ENCODE assay signal across 11 mouse cellular contexts in genomic region chr19:42130294-42130606, GRCm38 (mm10). TPM values are rescaled to one million over a fixed set of nuclear protein-coding genes. Genes with fewer than 3 reads are reported as not detected.
DNase-seq lines count a peak whose midpoint lies in the region; ATAC-seq and TF ChIP-seq lines count a peak whose summit lies in the region.
"Had no signal": no experiment of that assay in that cellular context is flagged by ENCODE, and none has a peak within 500 bp of the region (broad histone marks: within the 10 kb centered on the region; RNA-seq: fewer than 3 reads in every experiment).

No protein-coding gene starts in this region.

- H3K36me3 ChIP-seq in forebrain, embryonic 12.5 days (replicated peaks) = 0 out of 2 replicates have a peak, but pooled peaks cover 1% of the 10 kb centered on the region
- H3K36me3 ChIP-seq in forebrain, postnatal 0 days (ENCODE audit: insufficient read depth) = no peaks in the 10 kb centered on the region
- H3K36me3 ChIP-seq in ES-E14 (ENCODE audit: control insufficient read depth, insufficient read depth, low read length, poor library complexity, severe bottlenecking) = peaks cover 7% of the 10 kb centered on the region
- H3K36me3 ChIP-seq in liver, embryonic 12.5 days = no peaks in the 10 kb centered on the region; the same call in 1 of the 2 replicates
- H3K36me3 ChIP-seq: hindbrain, embryonic 15.5 days had no signal

- WGBS in forebrain, embryonic 12.5 days = 66% methylated on average over 3 of the region's 3 CpGs
- 45% methylated on average over 3 of the region's 3 CpGs for WGBS in forebrain, postnatal 0 days
- WGBS in liver, embryonic 12.5 days (ENCODE audit: insufficient replicate concordance) = 66% methylated on average over 3 of the region's 3 CpGs

- no peak overlapping the region for H3K4me3 ChIP-seq in forebrain, embryonic 12.5 days (replicated peaks)
- no peak overlapping the region for H3K4me3 ChIP-seq in forebrain, postnatal 0 days (ENCODE audit: low read depth, low read length)
- H3K4me3 ChIP-seq in layer of hippocampus, adult 2 months = no peak overlapping the region
- peak overlapping the region in 1 of 2 experiments; percentile 14; a peak in 1 of 4 replicates for H3K4me3 ChIP-seq in ES-E14 (ENCODE audit: insufficient read depth in 1 of 2, low read depth in 1 of 2, low read length in 2 of 2, poor library complexity in 1 of 2, severe bottlenecking in 1 of 2)
- H3K4me3 ChIP-seq in liver, embryonic 12.5 days = no peak overlapping the region

- ATAC-seq in forebrain, embryonic 12.5 days (ENCODE audit: low FRiP score) = no peak
- no peak for ATAC-seq in forebrain, postnatal 0 days
- no peak for ATAC-seq in liver, embryonic 12.5 days

- no peak overlapping the region for H3K4me2 ChIP-seq in forebrain, embryonic 12.5 days
- H3K4me2 ChIP-seq in forebrain, postnatal 0 days (ENCODE audit: low read depth) = no peak overlapping the region
- H3K4me2 ChIP-seq in liver, embryonic 12.5 days = no peak overlapping the region

- no peaks in the 10 kb centered on the region for H3K9me3 ChIP-seq in forebrain, embryonic 12.5 days
- H3K9me3 ChIP-seq in forebrain, postnatal 0 days (ENCODE audit: low read length) = no peaks in the 10 kb centered on the region
- no peaks in the 10 kb centered on the region for H3K9me3 ChIP-seq in ES-E14 (ENCODE audit: control insufficient read depth, insufficient read depth, low read depth, low read length)
- no peaks in the 10 kb centered on the region for H3K9me3 ChIP-seq in liver, embryonic 12.5 days (replicated peaks)
- H3K9me3 ChIP-seq: hindbrain, embryonic 15.5 days had no signal

- DNase-seq in forebrain, postnatal 0 days = no peak
- no peak for DNase-seq in layer of hippocampus, adult 2 months (ENCODE audit: low spot score in 2 of 2)
- DNase-seq in layer of hippocampus, postnatal 14 days (ENCODE audit: low spot score in 2 of 2) = no peak
- DNase-seq in ES-E14 (ENCODE audit: low read depth, low spot score) = no peak
- DNase-seq in urinary bladder, postnatal 25 days (ENCODE audit: low spot score) = no peak
- DNase-seq in urinary bladder, postnatal 10 days (ENCODE audit: low spot score) = no peak
- DNase-seq: kidney, postnatal 10 days had no signal

- H3K9ac ChIP-seq in forebrain, embryonic 12.5 days = no peak overlapping the region
- H3K9ac ChIP-seq in forebrain, postnatal 0 days = no peak overlapping the region
- H3K9ac ChIP-seq in ES-E14 (ENCODE audit: insufficient read depth, low read depth, low read length, poor library complexity, severe bottlenecking) = peak overlapping the region; percentile 67; the same call in 1 of the 2 replicates
- no peak overlapping the region for H3K9ac ChIP-seq in liver, embryonic 12.5 days

- no peak for TF ChIP-seq CTCF in forebrain, postnatal 0 days (IDR thresholded peaks at IDR 0.05; ENCODE audit: low read depth)
- TF ChIP-seq CTCF in layer of hippocampus, adult 2 months (conservative IDR thresholded peaks at IDR 0.05) = no peak

- peaks cover 18% of the 10 kb centered on the region for H3K4me1 ChIP-seq in forebrain, embryonic 12.5 days
- peaks cover 7% of the 10 kb centered on the region for H3K4me1 ChIP-seq in forebrain, postnatal 0 days (ENCODE audit: insufficient read depth)
- H3K4me1 ChIP-seq in ES-E14 (ENCODE audit: control insufficient read depth in 2 of 2, insufficient read depth in 2 of 2, low read length in 2 of 2, poor library complexity in 1 of 2) = peaks cover 28 to 33% of the 10 kb centered on the region in 2 experiments
- peaks cover 56% of the 10 kb centered on the region for H3K4me1 ChIP-seq in liver, embryonic 12.5 days

- H3K27me3 ChIP-seq in forebrain, embryonic 12.5 days = peaks cover 8% of the 10 kb centered on the region; the same call in 1 of the 2 replicates
- no peaks in the 10 kb centered on the region for H3K27me3 ChIP-seq in forebrain, postnatal 0 days (ENCODE audit: insufficient read depth, low read length)
- no peaks in the 10 kb centered on the region for H3K27me3 ChIP-seq in liver, embryonic 12.5 days (replicated peaks)
- H3K27me3 ChIP-seq: hindbrain, embryonic 15.5 days had no signal

- in situ Hi-C loops in ES-E14 (cut with MboI; ENCODE audit: low sequenced_read_pairs in 2 of 2, unreplicated experiment in 2 of 2) = no loop called here

- peak overlapping the region; percentile 36; the same call in 1 of the 2 replicates for H3K27ac ChIP-seq in forebrain, embryonic 12.5 days
- H3K27ac ChIP-seq in forebrain, postnatal 0 days (ENCODE audit: low read depth, low read length) = no peak overlapping the region
- H3K27ac ChIP-seq in layer of hippocampus, adult 2 months = peak overlapping the region; percentile 91; the same call in 1 of the 2 replicates
- H3K27ac ChIP-seq in ES-E14 (ENCODE audit: insufficient read depth, low read depth, low read length, poor library complexity, severe bottlenecking) = peak overlapping the region; percentile 87
- H3K27ac ChIP-seq in liver, embryonic 12.5 days = peak overlapping the region; percentile 78

TF ChIP-seq in ES-E14, 5 proteins besides CTCF, POLR2A, EP300 and RAD21:
- no peak for TF ChIP-seq CHD2 (IDR thresholded peaks at IDR 0.05; ENCODE audit: low read depth, low read length)
- no peak for TF ChIP-seq MAFK (IDR thresholded peaks at IDR 0.05; ENCODE audit: insufficient read depth, low read depth, low read length)

RNA-seq across cellular contexts. Expression of gene Avpi1, which starts 1.4 kb away (rescaled TPM):
- 10.4 and 10.5 TPM in 2 replicates for polyA plus RNA-seq in forebrain, embryonic 12.5 days (2016; fragmentation: Nextera tagmentation; extraction: Ambion mirVana)
- total RNA-seq in forebrain, postnatal 0 days (2014; rRNA removed) = 9.5 and 17.5 TPM in 2 replicates
- 14.3 and 15.4 TPM in 2 replicates for polyA plus RNA-seq in forebrain, postnatal 0 days (2015; fragmentation: Nextera tagmentation; extraction: Ambion mirVana)
- total RNA-seq in layer of hippocampus, adult 2 months (2021) = 10 to 100 TPM; 18.0 to 20.7 TPM
- total RNA-seq in layer of hippocampus, postnatal 14 days (2021) = 10 to 100 TPM; 18.6 to 19.2 TPM
- 98.8 and 99.2 TPM in 2 replicates for total RNA-seq in ES-E14 (2012; rRNA removed)
- polyA plus RNA-seq in liver, embryonic 12.5 days (2016; fragmentation: Nextera tagmentation; extraction: Ambion mirVana) = 14.7 and 14.9 TPM in 2 replicates

RNA-seq across cellular contexts. Expression of gene Marveld1, which starts 16.9 kb away (rescaled TPM):
- 3.5 and 4.2 TPM in 2 replicates for polyA plus RNA-seq in forebrain, embryonic 12.5 days (2016; fragmentation: Nextera tagmentation; extraction: Ambion mirVana)
- total RNA-seq in forebrain, postnatal 0 days (2014; rRNA removed) = 8.2 and 11.9 TPM in 2 replicates
- 2.9 and 4.3 TPM in 2 replicates for polyA plus RNA-seq in forebrain, postnatal 0 days (2015; fragmentation: Nextera tagmentation; extraction: Ambion mirVana)
- 1 to 10 TPM; 7.0 to 8.3 TPM for total RNA-seq in layer of hippocampus, adult 2 months (2021)
- 1 to 10 TPM; 9.2 TPM for total RNA-seq in layer of hippocampus, postnatal 14 days (2021)
- total RNA-seq in ES-E14 (2012; rRNA removed) = 39.8 and 56.3 TPM in 2 replicates
- polyA plus RNA-seq in liver, embryonic 12.5 days (2016; fragmentation: Nextera tagmentation; extraction: Ambion mirVana) = 4.6 and 5.3 TPM in 2 replicates

RNA-seq across cellular contexts. Expression of gene Zfyve27, which starts 33.5 kb away (rescaled TPM):
- 42.9 and 47.3 TPM in 2 replicates for polyA plus RNA-seq in forebrain, embryonic 12.5 days (2016; fragmentation: Nextera tagmentation; extraction: Ambion mirVana)
- total RNA-seq in forebrain, postnatal 0 days (2014; rRNA removed) = 70.8 and 94.4 TPM in 2 replicates
- polyA plus RNA-seq in forebrain, postnatal 0 days (2015; fragmentation: Nextera tagmentation; extraction: Ambion mirVana) = 32.4 and 44.1 TPM in 2 replicates
- 100 to 1,000 TPM in 1 of 2 experiments, 10 to 100 TPM in 1; 91.7 to 101 TPM for total RNA-seq in layer of hippocampus, adult 2 months (2021)
- 10 to 100 TPM; 95.0 to 99.2 TPM for total RNA-seq in layer of hippocampus, postnatal 14 days (2021)
- 45.9 and 78.1 TPM in 2 replicates for total RNA-seq in ES-E14 (2012; rRNA removed)
- polyA plus RNA-seq in liver, embryonic 12.5 days (2016; fragmentation: Nextera tagmentation; extraction: Ambion mirVana) = 11.6 and 13.2 TPM in 2 replicates

RNA-seq across cellular contexts. Expression of gene Pi4k2a, which starts 40.0 kb away (rescaled TPM):
- polyA plus RNA-seq in forebrain, embryonic 12.5 days (2016; fragmentation: Nextera tagmentation; extraction: Ambion mirVana) = 31.0 and 32.0 TPM in 2 replicates
- 13.7 and 16.3 TPM in 2 replicates for total RNA-seq in forebrain, postnatal 0 days (2014; rRNA removed)
- 29.7 and 34.1 TPM in 2 replicates for polyA plus RNA-seq in forebrain, postnatal 0 days (2015; fragmentation: Nextera tagmentation; extraction: Ambion mirVana)
- 10 to 100 TPM; 62.5 to 68.2 TPM for total RNA-seq in layer of hippocampus, adult 2 months (2021)
- total RNA-seq in layer of hippocampus, postnatal 14 days (2021) = 10 to 100 TPM; 54.0 to 54.7 TPM
- 23.2 and 23.4 TPM in 2 replicates for total RNA-seq in ES-E14 (2012; rRNA removed)
- polyA plus RNA-seq in liver, embryonic 12.5 days (2016; fragmentation: Nextera tagmentation; extraction: Ambion mirVana) = 17.3 and 18.7 TPM in 2 replicates

RNA-seq across cellular contexts. Expression of gene Morn4, which starts 44.1 kb away (rescaled TPM):
- polyA plus RNA-seq in forebrain, embryonic 12.5 days (2016; fragmentation: Nextera tagmentation; extraction: Ambion mirVana) = 73.4 and 75.1 TPM in 2 replicates
- 55.9 and 57.0 TPM in 2 replicates for total RNA-seq in forebrain, postnatal 0 days (2014; rRNA removed)
- 150 and 167 TPM in 2 replicates for polyA plus RNA-seq in forebrain, postnatal 0 days (2015; fragmentation: Nextera tagmentation; extraction: Ambion mirVana)
- total RNA-seq in layer of hippocampus, adult 2 months (2021) = 10 to 100 TPM; 65.6 to 67.0 TPM
- 10 to 100 TPM; 60.5 to 64.9 TPM for total RNA-seq in layer of hippocampus, postnatal 14 days (2021)
- total RNA-seq in ES-E14 (2012; rRNA removed) = 2.9 and 3.1 TPM in 2 replicates
- 4.4 and 4.6 TPM in 2 replicates for polyA plus RNA-seq in liver, embryonic 12.5 days (2016; fragmentation: Nextera tagmentation; extraction: Ambion mirVana)
- total RNA-seq: neutrophil, adult 5-6 weeks had no signal
